Comparison of ENCODE assay signal across 23 mouse cellular contexts in genomic region chr5:96041507-96042104, GRCm38 (mm10).
"Had no signal": no experiment of that assay in that cellular context is flagged by ENCODE, and none has a peak within 500 bp of the region (broad histone marks: within the 10 kb centered on the region; RNA-seq: fewer than 3 reads in every experiment).

No protein-coding gene starts in this region.

- H3K4me2 ChIP-seq: heart, embryonic 12.5 days; hindbrain, embryonic 12.5 days; hindbrain, embryonic 14.5 days; limb, embryonic 13.5 days; limb, embryonic 15.5 days; liver, embryonic 12.5 days had no signal

- H3K27ac ChIP-seq: gastrocnemius, adult 2 months; heart, embryonic 10.5 days; hindbrain, embryonic 10.5 days; hindbrain, embryonic 12.5 days; hindbrain, embryonic 14.5 days; limb, embryonic 13.5 days; limb, embryonic 15.5 days; liver, embryonic 12.5 days; liver, embryonic 14.5 days had no signal

- ATAC-seq: hindbrain, embryonic 16.5 days; inflammation-experienced regulatory T-cells, adult 6 months; liver, embryonic 12.5 days had no signal

- H3K9me3 ChIP-seq: heart, embryonic 10.5 days; heart, embryonic 12.5 days; hindbrain, embryonic 10.5 days; hindbrain, embryonic 12.5 days; limb, embryonic 13.5 days; limb, embryonic 15.5 days; liver, embryonic 12.5 days had no signal

- H3K27me3 ChIP-seq: heart, embryonic 12.5 days; hindbrain, embryonic 12.5 days; limb, embryonic 13.5 days; limb, embryonic 15.5 days; liver, embryonic 12.5 days had no signal

- H3K4me1 ChIP-seq: hindbrain, embryonic 10.5 days; hindbrain, embryonic 12.5 days; limb, embryonic 15.5 days; liver, embryonic 12.5 days had no signal

- H3K9ac ChIP-seq: heart, embryonic 12.5 days; hindbrain, embryonic 12.5 days; hindbrain, embryonic 14.5 days; limb, embryonic 13.5 days; limb, embryonic 15.5 days; liver, embryonic 12.5 days; liver, embryonic 14.5 days had no signal

- H3K36me3 ChIP-seq: heart, embryonic 10.5 days; heart, embryonic 12.5 days; hindbrain, embryonic 10.5 days; hindbrain, embryonic 12.5 days; limb, embryonic 13.5 days; limb, embryonic 15.5 days; liver, embryonic 12.5 days had no signal

- DNase-seq: gastrocnemius, adult 2 months; gastrocnemius, postnatal 10 days; gastrocnemius, postnatal 25 days; heart, adult 18-20 months; heart, postnatal 10 days; heart, postnatal 4 days; kidney, adult 18-20 months; kidney, adult 8-10 months; kidney, postnatal 4 days; layer of hippocampus, adult 9-11 months; layer of hippocampus, postnatal 36 days; left cerebral cortex, postnatal 4 days had no signal

- H3K4me3 ChIP-seq: gastrocnemius, adult 2 months; heart, embryonic 10.5 days; heart, embryonic 12.5 days; hindbrain, embryonic 10.5 days; hindbrain, embryonic 12.5 days; limb, embryonic 13.5 days; limb, embryonic 15.5 days; liver, embryonic 12.5 days had no signal
